Mouse (Mus musculus) spleen, embryonic (tissue): ENCODE measurements around the gene Ctns.

Source experiments
- CTCF ChIA-PET: fragments of 350-600 bp; sonication (Branson Sonifier 250); formaldehyde crosslinking; loops from one replicate; lab custom pipeline; 2022; lab: Charles Lee

Ctns gene

DNA sequence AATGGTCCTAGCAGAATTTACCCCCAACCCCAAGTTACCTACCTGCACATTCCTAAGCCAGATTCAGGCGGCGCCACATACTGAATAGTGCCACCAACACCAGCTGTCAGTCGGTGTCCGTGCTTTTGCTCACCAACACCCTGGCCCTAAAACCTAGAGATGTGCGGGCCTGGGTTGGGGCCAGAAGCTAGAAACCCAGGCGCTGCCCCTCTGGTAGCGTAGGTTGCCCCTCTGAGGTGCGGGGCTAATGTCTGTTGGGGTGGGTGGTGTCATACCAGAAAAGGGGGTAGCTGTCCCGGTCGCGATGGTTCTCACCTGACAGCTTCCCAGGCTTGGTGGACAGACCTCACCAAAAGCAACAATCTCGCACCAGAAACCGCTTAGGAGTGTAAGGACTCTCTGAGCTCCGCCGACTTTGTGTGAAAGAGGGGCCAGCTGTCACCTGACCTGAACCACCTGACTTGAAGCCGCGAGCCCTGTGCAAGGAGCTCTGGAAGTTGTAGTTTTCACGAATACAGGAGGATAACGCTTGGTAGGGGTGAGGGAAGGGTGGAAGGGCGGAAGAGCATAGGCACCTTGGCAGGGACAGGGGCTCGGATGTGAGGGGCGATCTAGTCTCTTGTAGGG lies at the start of gene Ctns:
Gene Ctns, minus strand, starts transcription at position 440 of the 627 bp plus-strand sequence.
- CTCF ChIA-PET: interaction anchor here (1.3 kb wide), 1 partner anchor 14 kb away, joined by 5 read pairs; no protein-coding TSS in a partner anchor

DNA sequence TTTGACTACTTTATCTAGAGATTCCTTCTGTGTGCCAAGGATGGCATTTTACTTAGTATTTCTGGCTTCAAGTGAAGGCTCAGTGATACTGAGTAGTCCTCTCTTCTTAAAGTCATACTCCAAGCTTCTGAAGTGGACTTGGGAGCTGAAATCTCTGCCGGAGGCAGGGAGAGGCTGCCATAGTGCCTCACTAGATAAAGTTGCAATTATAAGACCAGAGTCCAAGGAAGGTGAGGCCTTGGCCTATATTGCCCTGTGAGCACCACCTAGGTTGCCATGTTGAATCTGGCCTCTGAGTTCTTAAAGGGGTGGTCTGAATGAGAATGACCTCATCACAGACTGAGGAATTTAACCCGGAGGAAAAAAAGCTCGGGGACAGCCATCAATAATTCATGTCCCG lies 43.9 kb upstream of the Ctns start:
- CTCF ChIA-PET: no interaction called here

DNA sequence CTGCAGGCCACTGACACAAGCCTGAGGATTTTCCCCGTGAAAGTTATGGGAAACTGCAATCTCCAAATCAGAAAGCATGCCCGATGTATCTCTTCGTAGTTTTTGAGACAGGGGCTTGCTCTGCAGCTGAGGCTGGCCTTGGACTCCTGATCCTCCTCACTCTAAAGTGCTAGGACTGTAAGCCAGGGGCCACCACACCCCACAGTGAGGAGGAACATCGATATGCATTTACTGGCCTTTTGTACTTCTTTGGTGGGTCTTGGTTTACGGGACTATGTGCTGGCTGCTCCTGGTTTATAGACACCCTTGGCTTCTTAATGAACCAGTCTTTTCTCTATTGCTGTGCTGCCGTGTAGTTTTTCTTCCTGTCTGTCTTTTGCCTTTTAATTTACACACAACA lies 43.4 kb upstream of the Ctns start:
- CTCF ChIA-PET: no interaction called here

DNA sequence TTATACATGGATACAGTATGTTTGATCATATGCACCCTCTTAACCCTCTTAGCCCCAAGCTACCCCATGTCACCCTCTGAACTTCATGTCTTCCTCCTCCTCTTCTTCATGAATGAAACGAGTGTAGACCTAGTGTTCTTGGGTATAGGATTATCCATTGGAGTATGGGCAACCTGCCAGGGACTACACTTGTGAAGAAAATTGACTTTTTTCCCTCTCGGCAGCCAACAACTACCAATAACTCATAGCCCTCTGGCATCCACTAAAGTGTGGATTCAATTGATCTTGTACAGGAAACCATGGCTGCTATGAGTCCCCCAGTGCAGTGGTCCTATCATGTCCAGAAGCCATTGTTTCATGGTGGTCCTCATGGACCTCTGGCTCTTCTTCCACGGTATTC lies 37.9 kb upstream of the Ctns start:
- CTCF ChIA-PET: no interaction called here

DNA sequence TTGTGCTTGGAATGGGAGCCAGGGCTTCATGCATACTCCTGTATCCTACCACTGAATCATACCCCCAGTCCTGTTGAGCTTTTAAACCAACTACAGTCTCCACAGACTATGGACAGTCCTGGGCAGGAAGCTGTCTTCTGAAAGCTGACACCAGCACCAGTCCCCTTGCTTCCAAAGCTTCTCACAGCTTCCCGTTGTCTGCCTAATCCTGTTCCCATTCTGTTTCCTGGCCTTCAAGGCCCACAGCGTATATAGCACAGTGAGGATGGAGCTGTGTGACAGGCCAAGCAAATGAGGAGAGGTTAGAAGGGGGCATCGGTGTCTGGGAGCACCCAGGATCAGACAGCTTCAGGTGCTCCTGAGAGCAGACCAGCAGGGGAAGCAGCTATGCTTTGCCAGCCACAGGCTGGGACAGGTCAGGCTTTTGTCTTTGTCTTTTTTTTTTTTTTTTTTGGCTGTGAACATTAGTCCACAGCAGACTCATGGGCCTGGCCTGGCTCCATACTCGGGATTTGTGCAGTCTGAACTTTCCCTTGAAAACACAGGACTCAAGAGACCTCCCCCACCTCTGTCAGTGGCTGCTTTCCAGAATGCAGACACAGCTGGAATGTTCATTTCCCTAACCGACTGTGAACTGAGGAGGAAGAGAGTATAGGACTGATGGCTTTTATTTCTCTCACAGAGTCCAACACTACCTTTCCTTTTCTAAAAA lies 37.3 kb upstream of the Ctns start:
- CTCF ChIA-PET: no interaction called here

DNA sequence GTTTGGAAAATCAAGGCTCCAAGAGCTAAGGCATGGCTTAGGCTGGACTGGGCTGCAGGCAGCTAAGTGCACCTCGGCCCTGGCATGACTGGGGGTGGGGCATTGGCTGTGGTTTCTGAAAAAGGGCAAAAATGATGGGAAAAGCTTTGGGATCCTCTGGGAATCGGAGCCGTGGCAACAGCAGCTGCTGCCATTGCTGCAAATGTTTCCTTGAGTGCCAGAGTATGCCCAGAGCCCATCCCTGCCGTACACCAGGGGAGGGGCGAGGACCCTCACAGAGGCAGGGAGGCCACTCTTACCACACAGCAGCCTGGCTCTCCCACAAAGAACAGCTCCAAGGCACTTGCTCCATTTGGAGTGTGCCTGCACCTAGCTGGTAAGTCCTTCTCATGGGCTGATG lies 35.1 kb upstream of the Ctns start, which contains the start of gene Trpv1:
Gene Trpv1, plus strand, starts transcription at position 301 of the 400 bp plus-strand sequence.
- CTCF ChIA-PET: no interaction called here

DNA sequence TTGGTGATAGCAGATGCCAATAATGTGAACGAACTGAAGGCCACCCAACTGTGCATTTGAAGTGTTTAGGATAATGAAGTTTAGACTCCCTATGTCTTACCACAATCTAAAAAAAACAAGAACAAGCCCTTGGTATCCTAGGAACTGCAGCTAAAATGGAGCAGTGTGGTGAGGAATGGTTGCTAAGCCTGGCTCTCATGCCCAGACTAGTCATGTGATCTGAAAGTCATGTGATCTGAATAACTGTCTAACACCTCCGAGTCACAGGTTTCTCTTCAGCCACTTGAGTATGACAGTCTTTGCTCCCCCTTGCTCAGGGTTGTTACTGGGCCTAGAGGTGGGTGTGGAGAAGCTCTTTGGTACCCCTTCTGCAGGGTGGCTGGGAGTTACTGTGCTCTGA lies 33.7 kb upstream of the Ctns start:
- CTCF ChIA-PET: no interaction called here

DNA sequence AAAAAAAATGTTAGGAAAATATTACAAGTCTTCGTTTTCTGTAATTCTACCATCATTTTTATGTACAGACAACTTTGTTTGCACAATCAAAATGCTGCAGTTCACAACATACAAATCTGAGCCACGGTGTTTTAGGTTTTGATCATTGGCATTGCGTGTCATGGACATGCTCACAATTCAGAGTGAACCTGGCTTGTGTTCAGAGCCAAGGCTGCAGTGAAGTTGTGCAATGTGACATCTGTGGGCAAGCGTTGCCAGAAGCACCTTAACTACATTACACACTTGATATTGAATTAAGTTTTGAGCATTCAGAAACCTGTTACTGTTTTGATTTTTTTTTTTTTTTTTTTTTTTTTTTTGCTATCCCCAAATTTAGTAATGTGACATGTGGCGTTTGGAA lies 31.2 kb upstream of the Ctns start:
- CTCF ChIA-PET: interaction anchor here (0.7 kb wide), 1 partner anchor 769 kb away, joined by 7 read pairs; no protein-coding TSS in a partner anchor

DNA sequence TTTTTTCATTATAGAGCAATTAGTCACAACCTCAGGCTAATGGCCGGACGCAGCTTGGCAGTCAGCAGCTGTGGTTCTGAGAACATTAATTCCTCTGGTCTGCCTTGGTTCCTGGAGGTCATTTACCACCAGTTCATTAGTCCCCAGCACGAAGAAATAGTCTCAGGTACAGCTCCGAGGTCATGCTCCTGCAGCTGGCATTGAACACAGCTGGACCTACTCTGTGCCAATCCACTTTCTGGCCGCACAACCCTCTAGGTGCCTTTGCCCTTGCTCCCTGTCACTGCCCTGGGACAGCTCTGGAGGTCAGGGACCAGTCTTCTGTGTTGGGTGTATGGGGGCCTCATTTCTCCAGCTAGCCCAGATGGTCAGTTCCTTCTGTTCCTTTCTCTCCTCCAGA lies 30.0 kb upstream of the Ctns start:
- CTCF ChIA-PET: no interaction called here

DNA sequence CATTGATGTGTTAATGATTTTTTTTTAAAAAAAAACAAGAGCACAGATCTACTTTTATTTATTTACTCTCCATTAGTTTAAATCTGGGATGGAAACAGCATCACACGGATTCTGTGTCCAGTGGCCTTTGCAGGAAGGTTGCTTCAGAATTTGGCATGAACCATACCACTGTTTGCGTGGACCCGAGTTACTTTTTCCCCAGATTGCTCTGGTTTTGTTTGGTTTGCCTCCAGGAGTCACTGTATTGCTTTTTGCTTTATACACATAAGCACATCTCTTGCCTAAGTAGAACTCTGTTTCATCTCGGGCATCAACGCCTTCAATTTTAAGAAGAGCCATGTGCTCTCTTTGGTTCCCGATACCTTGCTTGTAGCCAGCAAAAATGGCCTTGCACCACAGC lies 27.0 kb upstream of the Ctns start:
- CTCF ChIA-PET: no interaction called here

DNA sequence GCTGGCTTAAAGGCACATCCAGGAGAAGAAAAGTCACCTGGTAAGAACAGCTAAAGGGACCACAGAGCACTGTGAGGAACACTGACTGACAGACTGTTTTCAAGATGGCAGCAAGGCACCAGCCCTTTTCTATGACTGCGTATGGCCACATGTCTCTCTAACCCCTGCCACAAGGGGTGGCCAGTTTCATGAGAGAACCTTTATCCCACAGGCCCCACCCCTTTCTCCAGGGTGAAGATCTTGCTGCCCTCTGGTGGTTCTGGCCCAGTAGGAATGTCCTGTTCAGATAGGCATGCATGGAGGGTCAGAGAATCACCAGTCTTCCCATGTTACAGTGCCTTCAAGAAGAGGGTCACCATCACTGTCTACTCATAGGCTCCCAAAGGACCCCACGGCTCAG lies 25.1 kb upstream of the Ctns start:
- CTCF ChIA-PET: no interaction called here

DNA sequence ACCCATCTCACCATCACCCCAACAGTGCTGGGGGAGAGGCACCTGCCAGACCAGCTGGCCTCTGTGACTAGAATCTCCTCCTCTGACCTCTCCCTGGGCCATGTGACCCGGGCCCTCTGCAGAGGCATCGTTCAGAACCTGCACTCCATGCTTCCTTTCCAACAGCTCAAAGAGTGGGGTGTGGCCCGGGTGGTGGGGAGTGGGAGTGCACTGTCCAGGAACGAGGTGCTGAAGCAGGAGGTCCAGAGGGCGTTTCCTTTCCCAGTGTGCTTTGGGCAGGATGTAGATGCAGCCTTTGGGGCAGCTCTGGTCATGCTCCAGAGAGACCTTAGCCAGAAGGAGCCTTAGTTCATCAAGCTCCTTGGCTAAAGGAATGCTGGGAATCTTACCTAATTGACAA lies 24.0 kb upstream of the Ctns start:
- CTCF ChIA-PET: no interaction called here

DNA sequence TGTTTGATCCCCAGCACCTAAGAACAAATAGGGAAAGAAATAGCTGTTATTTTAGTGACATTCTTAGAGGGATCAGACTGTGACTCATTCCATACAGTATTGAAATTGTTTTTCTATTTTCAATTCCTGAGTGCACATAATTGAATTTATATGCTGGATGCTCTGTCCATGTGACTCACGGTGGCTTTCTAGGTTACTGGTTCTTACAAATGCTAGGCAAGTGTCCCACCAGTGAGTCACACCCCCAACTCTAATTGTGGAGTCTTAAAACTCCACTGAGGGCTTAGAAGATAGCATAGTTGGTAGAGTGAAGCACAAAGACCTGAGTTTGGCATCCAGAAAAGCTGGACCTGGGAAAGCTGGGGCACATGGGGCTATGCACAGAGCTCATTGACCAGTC lies 21.8 kb upstream of the Ctns start:
- CTCF ChIA-PET: no interaction called here

DNA sequence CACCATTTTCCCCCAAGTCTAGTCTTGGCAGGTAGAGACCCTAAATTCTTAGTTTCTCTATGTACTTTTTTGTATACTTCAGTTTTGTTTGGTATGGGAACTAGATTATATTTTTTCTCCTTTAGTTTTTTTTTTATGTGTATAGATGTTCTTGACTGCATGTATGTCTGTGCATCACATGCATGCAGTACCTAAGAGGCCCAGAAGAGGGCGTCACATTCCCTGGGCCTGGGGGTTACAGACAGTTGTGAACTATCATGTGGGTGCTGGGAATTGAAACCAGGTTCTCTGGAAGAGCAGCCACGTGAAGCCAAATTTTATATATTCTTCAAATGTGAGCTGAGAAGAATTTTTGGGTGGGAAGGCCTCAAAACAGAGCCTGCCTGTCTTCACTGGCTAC lies 20.8 kb upstream of the Ctns start:
- CTCF ChIA-PET: no interaction called here

DNA sequence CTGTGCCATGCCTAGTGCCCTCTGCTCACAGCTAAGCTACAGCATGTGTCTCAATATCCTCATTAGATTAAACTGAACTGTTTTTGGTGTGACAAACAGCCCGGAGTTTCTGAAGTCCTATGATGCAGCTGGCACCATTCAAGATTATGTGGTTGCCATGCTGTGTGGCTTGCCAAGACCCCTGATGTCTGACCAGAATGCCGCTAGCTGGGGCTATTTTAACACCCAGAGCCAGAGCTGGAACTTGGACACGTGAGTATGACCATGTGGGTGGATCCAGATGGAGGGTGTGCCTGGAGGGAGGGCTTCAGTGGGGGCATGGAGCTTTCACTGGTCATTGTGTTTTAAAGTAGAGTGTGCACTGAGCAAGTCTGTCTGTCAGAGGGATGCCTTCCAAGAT lies 15.1 kb upstream of the Ctns start:
- CTCF ChIA-PET: no interaction called here

DNA sequence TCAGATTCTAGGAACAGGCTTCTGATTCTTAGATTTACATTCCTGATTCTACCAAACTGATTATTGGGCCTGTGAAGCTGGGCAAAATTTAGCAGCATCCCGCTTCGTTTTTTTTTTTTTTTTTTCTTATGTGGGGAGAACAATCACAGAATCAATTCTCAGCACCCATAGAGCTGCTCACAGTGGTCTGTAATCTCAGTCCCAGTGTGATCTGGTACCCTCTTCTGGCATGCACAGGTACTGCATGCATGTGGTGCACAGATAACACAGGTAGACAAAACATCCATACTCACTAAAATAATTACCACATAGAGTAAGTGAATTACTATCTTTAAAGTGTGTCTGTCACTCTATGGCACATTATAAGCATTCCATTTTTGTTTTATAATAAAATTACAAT lies 8.8 kb upstream of the Ctns start:
- CTCF ChIA-PET: interaction anchor here (0.6 kb wide), 1 partner anchor 778 kb away, joined by 5 read pairs; no protein-coding TSS in a partner anchor

DNA sequence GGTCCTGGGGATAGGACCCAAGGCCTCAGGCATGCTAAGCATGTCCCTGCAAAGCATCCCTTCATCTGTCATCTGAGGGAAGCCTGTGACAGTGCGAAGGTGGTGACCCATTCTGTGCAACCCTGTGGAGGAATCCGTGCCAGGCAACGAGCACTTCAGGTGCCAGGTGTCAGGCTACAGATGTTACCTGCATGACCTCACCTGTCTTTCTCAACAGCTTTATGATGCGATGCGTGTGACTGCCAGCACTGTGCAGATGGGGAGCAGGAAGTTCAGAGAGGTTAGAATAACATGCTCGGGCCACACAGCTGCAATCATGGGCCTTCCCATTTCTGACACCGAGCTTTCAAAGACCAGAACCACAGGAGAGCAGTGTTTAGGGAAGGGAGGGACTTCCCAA lies 6.4 kb upstream of the Ctns start:
- CTCF ChIA-PET: interaction anchor here (0.7 kb wide), 1 partner anchor 11 kb away, joined by 3 read pairs; no protein-coding TSS in a partner anchor

DNA sequence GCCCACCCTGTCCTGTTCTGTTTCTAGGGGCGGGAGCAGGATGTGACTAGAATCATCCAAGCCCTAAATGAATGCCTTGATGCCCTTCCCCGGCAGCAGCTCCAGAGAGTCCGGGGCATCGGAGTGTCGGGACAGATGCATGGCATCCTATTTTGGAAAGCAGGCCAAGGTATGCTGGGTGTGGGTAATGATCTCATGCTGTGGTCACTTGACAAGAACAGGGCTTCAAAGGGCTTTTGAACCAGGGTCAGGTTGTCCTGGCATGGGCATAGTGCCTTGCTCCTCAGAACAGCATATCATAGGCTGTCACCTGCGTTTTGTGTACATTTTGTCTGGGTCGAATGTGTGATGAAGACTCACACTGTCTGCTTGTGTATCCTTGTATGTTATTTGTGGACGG lies 5.1 kb upstream of the Ctns start:
- CTCF ChIA-PET: no interaction called here

DNA sequence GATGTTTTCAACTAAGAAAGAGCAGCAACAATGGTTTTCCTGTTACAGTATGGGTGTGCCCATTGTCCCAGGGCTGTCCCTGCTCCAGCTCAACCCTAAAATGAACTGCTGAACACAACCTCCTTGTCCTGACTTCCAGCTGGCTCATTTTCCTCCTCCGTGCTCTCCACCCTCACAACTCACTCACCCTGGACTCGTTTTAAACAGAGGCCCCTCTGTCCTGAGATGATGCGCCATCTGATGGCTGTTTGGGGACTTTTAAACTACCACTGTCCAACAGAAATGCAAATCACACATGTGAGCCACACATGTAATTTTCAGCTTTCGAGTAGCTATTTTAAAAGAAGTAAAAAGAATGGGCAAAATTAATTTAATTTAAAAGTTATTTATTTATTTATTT lies 2.8 kb upstream of the Ctns start:
- CTCF ChIA-PET: no interaction called here

DNA sequence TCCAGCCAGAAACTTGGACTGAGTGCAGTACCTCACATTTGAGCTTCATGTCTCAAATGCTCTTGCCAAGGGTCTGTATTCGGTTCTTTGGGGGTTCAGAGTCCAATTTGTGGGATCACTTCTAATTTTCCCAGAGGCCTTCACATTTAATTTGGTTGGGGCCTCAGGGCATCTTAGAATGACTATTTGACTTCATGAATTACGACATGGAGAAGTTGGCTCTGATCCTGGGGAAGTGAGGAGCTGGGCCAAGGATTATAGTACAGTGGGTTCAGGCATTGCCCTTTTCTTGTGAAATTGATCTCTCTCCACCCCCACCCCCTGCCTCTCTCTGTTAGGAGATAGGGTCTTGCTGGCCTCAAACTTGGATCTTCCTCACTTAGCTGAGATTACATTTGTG lies 2.2 kb upstream of the Ctns start:
- CTCF ChIA-PET: no interaction called here

DNA sequence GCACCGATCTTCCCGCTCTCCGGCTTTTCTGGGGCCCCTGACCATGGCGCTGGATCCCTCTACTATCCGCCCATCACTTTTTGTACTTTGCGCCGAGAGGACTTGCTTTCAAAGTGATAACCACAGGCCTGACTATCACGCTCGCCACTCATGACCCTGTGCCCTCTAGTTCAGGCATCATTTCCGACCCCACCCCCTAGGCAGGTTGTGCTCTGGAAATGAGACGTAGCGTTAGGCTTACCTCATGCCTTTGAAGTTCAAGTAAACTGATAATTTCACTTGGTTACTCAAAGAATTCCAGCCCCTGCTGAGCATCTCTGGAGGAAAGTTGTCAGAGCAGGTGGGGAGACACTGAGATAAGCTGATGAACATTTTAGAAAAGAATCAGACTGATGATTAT lies 1.0 kb upstream of the Ctns start:
- CTCF ChIA-PET: no interaction called here

DNA sequence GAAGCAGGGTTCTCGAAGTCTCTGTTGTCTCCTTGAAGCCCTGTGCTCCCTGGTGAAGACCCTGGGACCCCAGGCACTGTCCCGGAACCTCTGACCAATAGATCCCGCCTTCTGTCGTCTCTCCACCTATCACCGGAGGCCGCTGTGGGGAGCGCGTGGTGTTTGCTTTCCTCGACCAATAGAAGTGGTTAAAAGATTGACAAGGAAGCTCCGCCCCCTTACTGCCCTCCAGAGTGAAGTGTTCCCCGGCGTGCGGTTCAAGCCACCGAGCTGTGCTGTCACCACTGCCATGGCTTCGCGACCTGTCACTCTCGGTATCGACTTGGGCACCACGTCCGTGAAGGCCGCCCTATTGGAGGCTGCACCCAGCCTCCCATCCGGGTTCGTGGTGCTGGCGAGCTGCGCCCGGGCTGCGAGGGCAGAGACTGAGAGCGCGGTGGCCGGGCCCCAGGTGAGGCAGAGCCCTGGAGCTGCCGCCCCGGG lies 429 bp upstream of the Ctns start, which contains the start of gene Shpk:
Gene Shpk, plus strand, starts transcription at position 231 of the 483 bp plus-strand sequence.
- CTCF ChIA-PET: interaction anchor here (1.3 kb wide), 1 partner anchor 14 kb away, joined by 5 read pairs; no protein-coding TSS in a partner anchor

DNA sequence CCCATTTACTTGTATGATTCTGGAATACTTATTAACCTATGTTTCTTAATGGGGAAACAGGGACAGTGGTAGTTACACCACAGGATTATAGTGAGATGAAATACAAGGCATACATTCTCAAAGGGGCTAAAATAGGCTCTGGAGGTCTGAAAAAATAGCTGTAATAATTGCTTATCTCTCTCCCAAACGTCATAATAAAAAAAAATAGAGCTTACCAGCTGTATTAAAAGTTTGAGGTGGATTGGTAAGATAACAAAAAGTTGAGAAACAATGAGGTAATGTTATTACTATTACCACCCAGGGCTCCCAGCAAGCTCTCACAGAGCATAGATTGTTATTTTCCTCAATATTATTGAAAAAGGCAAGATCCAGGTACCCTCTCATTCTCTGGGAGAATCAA lies 652 bp downstream of the Ctns start:
- CTCF ChIA-PET: interaction anchor here (1.3 kb wide), 1 partner anchor 13 kb away, joined by 5 read pairs; no protein-coding TSS in a partner anchor
